Mouse (Mus musculus) CD8-positive naive resting alpha-beta T cell, adult 2 months (primary cell): ENCODE data around the gene Ascl5.

Experiments
- DNase-seq, 2 experiments: peaks; one replicate each; pipeline ENCODE4 v3.0.0; 2022; ENCODE audit warnings: low read depth in 2 of 2, low spot score in 2 of 2

Gene Ascl5

DNA sequence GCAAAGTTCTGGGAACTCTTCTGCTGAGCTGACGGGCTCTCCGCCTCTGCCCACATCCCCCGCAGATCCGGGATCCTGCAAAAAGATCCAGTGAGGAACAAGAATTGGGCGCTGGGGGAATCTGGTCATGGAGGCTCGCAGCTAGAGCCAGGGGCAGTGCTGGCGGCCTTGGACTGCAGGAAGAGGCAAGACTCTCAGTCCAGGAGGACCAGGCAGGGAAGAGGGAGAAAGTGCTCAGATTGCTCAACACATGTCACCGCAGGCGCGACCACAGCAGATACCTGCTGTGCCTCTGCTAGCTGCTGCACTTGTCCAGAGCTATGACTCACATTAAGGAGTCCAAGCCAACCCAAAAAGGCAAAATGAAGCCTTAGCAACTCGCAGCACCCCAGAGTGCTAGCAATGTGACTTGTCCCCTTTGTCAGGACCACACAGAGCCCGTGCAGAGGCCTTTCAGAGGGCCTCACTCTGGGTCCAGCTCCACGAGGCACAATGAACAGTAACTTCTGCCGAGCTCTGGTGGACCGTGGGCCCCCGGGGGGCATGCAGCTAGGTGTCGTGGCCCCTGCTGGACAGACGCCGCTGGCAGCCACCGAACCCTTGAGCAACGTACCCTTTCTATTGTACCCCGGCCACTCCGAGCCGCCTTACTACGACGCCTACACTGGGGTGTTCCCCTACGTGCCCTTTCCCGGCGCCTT lies at the start of gene Ascl5:
TSS of gene Ascl5 (plus strand) at position 493 of the 701 bp plus-strand sequence.
- DNase-seq = no peak

GRCm38 (mm10) chr1:136001438-136001837 lies 49.2 kb upstream of the Ascl5 start:
- no peak for DNase-seq

DNA sequence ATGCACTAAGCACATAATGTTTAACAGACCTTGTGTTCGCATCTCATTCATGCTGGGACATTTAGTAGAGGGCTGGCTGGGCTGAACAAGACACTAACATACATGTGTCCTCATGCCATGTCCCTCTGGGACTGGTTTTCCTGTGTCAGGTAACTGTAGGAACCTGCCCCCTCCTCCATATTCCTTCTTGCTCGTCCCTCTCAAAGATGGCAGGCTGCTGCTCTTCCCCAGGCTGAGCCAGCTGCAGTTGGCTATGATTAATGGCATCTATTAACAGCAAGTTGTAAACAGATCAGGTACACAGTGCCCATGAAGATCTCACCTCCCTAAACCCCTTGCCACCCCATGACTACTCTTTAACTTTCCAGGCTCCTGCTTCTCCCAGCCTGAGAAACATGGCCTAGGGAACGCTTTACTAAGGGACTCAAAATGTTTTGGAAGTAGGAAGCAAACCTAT lies 44.3 kb upstream of the Ascl5 start, which contains the start of gene Igfn1:
TSS of gene Igfn1 (minus strand) at position 51 of the 457 bp plus-strand sequence.
- DNase-seq = no peak

GRCm38 (mm10) chr1:136007211-136008158 lies 43.1 kb upstream of the Ascl5 start, which contains the start of gene Tmem9:
TSS of gene Tmem9 (plus strand) at chr1:136008150.
- DNase-seq = no peak

DNA sequence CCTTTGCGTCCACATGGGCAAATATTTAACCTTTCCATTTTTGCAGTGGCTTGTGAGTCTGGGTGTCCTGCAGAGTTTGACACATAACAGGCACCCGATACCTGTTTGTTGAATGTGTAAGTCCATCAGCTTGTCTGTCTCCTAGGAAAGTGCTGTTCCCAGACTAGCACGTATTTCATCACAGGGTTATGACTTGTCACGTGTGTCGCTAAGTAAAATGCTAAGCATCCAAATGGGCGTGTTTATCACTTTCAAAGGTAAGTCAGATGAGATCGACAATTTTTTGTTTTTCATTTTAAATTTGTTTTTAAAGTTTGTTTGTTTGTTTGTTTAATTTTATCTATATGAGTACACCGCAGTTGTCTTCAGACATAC lies 42.5 kb upstream of the Ascl5 start:
- DNase-seq = no peak

GRCm38 (mm10) chr1:136010247-136010646 lies 40.4 kb upstream of the Ascl5 start:
- DNase-seq = no peak

DNA sequence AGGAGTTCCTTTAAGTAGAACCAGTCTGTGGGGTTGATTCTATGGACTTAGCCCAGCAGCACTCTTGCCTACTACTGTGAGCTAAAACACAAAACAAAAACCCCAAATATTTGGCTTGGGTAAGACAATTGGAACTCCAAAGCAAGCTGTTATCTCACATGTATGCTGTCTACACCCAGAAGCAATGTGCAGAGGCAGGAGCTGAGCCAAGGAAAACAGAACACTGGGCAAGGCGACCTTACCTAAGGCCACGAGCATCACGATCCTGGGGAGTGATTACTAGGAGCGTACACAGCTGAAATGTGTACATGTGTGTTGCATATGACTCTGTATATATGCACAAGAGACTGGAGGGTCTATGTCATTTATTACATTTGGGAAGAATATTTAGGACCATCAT lies 37.1 kb upstream of the Ascl5 start:
- DNase-seq = no peak

GRCm38 (mm10) chr1:136014796-136015502 lies 35.7 kb upstream of the Ascl5 start:
- DNase-seq = no peak

GRCm38 (mm10) chr1:136017307-136017706 lies 33.3 kb upstream of the Ascl5 start:
- DNase-seq = no peak

- DNase-seq = peak; percentile 57 to 76
These were observed 32.7 kb upstream of the Ascl5 start for GRCm38 (mm10) chr1:136017907-136018313.

GRCm38 (mm10) chr1:136018390-136019189 lies 32.0 kb upstream of the Ascl5 start:
- DNase-seq = peak; percentile 12 to 26

GRCm38 (mm10) chr1:136030201-136030600 lies 20.4 kb upstream of the Ascl5 start:
- DNase-seq = no peak

- no peak for DNase-seq
These were observed 18.9 kb upstream of the Ascl5 start for GRCm38 (mm10) chr1:136031697-136032096.

DNA sequence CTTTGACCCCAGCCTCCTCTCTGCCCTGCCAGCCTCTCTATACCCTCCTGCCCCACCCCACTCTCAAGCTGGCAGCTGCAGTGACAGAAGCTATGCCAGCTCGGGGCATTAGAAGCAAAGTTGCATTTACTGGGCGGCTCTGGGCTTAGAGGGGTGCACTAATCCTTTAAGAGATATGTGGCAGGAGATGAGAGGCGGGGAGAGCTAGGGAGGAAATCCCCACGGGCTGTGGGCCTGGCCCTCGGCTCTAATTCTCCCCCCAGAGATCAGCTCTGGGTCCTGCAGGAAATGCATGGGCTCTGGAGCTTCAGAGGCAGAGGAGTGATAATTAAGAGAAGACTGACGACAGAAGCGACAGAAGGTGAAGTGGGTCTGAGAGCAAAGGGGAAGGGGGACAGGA lies 17.6 kb upstream of the Ascl5 start:
- no peak for DNase-seq

- no peak for DNase-seq
These were observed 11.7 kb upstream of the Ascl5 start for GRCm38 (mm10) chr1:136038746-136039538.

DNA sequence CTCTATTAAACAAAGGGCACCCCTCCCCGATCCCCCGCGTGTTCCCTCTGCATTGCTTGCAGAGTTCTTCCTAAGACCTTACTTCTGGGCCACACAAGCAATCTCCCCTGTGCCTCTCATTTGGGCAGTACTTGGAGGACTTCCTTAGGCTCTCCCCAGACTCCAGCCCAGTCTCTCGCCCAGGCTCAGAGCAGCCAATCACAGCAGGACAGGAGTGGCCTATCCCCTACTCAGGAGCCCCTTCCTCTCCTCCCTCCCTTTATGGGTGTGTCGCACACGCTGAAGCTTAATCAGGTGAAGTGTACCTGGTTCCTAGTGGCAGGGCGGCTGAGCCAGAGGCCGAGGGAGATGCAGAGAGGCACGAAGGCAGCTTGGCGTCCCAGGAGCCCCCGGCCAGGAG lies 10.2 kb upstream of the Ascl5 start:
- DNase-seq = no peak

GRCm38 (mm10) chr1:136040874-136041273 lies 9.7 kb upstream of the Ascl5 start:
- no peak for DNase-seq

DNA sequence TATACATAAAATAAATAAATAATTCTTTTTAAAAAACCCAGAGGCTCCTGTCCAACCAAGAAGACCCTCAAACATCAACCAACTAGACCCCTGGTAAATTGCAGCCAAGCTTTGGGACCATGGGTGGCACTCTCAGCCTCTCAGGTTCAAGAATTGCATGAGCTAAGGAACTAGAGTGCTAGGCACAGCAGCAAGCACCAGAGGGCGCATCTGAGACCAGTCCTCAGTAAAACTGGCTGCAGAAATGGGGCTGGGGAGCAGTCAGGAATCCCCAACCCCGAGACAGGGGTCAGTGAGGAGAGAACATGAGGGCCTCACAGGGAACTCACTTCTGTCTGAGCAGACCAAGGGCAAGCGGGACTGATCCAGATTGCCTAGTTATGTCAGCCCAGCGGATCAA lies 4.8 kb upstream of the Ascl5 start:
- peak; percentile 22 to 51 for DNase-seq

DNA sequence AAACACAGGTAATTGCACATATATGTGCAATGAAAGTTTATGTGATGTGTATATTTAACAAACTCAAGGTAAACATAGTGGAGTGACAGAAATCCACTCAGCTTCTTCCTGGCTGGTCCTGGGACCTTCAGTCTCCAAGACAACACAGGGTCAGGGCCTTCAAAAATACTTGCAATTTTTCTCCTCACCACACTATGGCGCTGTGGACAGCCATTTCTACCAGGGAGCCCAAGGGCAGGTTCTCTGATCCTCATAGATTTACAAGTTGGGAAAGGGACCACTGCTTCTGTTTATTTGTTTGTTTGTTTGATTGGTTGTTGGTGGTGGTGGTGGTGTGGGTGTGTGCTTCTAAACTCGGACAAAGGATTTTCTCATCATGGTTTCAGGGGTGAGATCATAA lies 3.2 kb upstream of the Ascl5 start:
- no peak for DNase-seq

GRCm38 (mm10) chr1:136047894-136048293 lies 2.7 kb upstream of the Ascl5 start:
- DNase-seq = no peak
